Mouse (Mus musculus): ENCODE results near the gene Ppy. TPM values are rescaled to one million over a fixed set of nuclear protein-coding genes. Genes with fewer than 3 reads are reported as not detected.

Ppy gene
- polyA plus RNA-seq (2015; fragmentation: Nextera tagmentation; extraction: Ambion mirVana): 3.3 and 5.4 TPM in 2 replicates

DNA sequence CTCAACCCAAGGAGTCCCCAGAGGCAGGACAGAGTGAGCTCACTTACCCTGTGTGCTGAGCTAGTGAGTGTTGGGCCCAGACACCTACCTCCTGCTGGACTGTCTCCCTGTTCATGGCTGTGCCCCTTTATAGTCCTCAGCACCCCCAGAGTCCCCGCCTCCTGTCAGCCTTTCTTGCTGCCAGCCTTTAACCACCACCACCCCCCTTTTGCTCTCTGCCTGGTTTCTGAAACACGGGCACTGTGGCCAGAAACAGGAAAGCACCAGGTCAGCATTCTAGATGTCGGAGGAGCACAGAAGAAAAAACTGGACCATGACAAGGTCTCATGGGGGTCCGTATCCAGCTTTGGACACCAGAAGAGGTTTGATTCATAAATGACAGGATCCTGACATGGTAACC lies at the start of gene Ppy:
Ppy (minus strand) TSS at position 101 of the 400 bp plus-strand sequence.
- Histone ChIP-seq H3K4me1 (replicated peaks; ENCODE audit: control insufficient read depth, insufficient read depth) (peaks cover 8% of the 10 kb centered on the region), H3K9ac (ENCODE audit: low read length) (no peak within 1 kb of the TSS), H3K9me3 (ENCODE audit: control insufficient read depth, low read length) (no peaks in the 10 kb centered on the region), H3K27ac (replicated peaks) (no peak within 1 kb of the TSS), H3K4me2 (replicated peaks; ENCODE audit: low read depth) (no peak within 1 kb of the TSS), H3K36me3 (ENCODE audit: control insufficient read depth, insufficient read depth, low read length) (no peaks in the 10 kb centered on the region), H3K4me3 (ENCODE audit: low read depth, low read length) (no peak within 1 kb of the TSS), H3K27me3 (ENCODE audit: control insufficient read depth, insufficient read depth, low read length) (peaks cover 4% of the 10 kb centered on the region; the same call in 1 of the 2 replicates)
- no peak for ATAC-seq (ENCODE audit: low FRiP score, low TSS enrichment)
- DNase-seq (ENCODE audit: low spot score): no peak
- 78% methylated on average over 4 of the region's 4 CpGs for WGBS
- TF ChIP-seq EP300 (optimal IDR thresholded peaks at IDR 0.05): no peak
- no peak for TF ChIP-seq CTCF (IDR thresholded peaks at IDR 0.05; ENCODE audit: low read depth)

- no peak overlapping the region for H3K4me3 ChIP-seq (ENCODE audit: low read depth, low read length)
- TF ChIP-seq EP300 (optimal IDR thresholded peaks at IDR 0.05) (no peak), CTCF (IDR thresholded peaks at IDR 0.05; ENCODE audit: low read depth) (peak; percentile 25; the same call in 1 of the 2 replicates)
- peaks cover 24% of the 10 kb centered on the region for H3K27me3 ChIP-seq (ENCODE audit: control insufficient read depth, insufficient read depth, low read length)
- no peak overlapping the region for H3K9ac ChIP-seq (ENCODE audit: low read length)
- no peaks in the 10 kb centered on the region for H3K4me1 ChIP-seq (replicated peaks; ENCODE audit: control insufficient read depth, insufficient read depth)
- 15% methylated on average over 34 of the region's 34 CpGs for WGBS
- no peaks in the 10 kb centered on the region for H3K9me3 ChIP-seq (ENCODE audit: control insufficient read depth, low read length)
- no peaks in the 10 kb centered on the region for H3K36me3 ChIP-seq (ENCODE audit: control insufficient read depth, insufficient read depth, low read length)
- DNase-seq (ENCODE audit: low spot score) (no peak), ATAC-seq (ENCODE audit: low FRiP score, low TSS enrichment) (no peak)
- no peak overlapping the region for H3K27ac ChIP-seq (replicated peaks)
- H3K4me2 ChIP-seq (replicated peaks; ENCODE audit: low read depth): no peak overlapping the region
Measured at GRCm38 (mm10) chr11:102147213-102147989, 46.3 kb upstream of the Ppy start.

- H3K4me2 ChIP-seq (replicated peaks; ENCODE audit: low read depth): no peak overlapping the region
Measured at GRCm38 (mm10) chr11:102146531-102146930, 45.4 kb upstream of the Ppy start.

GRCm38 (mm10) chr11:102146005-102146404 lies 44.9 kb upstream of the Ppy start:
- H3K4me3 ChIP-seq (ENCODE audit: low read depth, low read length): no peak overlapping the region
- peaks cover 24% of the 10 kb centered on the region for H3K27me3 ChIP-seq (ENCODE audit: control insufficient read depth, insufficient read depth, low read length)
- TF ChIP-seq EP300 (optimal IDR thresholded peaks at IDR 0.05): no peak
- TF ChIP-seq CTCF (IDR thresholded peaks at IDR 0.05; ENCODE audit: low read depth): no peak
- H3K36me3 ChIP-seq (ENCODE audit: control insufficient read depth, insufficient read depth, low read length): no peaks in the 10 kb centered on the region
- DNase-seq (ENCODE audit: low spot score): no peak
- 9% methylated on average over 16 of the region's 16 CpGs for WGBS
- peak overlapping the region; percentile 14; the same call in 1 of the 2 replicates for H3K4me2 ChIP-seq (replicated peaks; ENCODE audit: low read depth)
- 0 out of 2 replicates have a peak, but pooled peaks have one; percentile 16 for ATAC-seq (ENCODE audit: low FRiP score, low TSS enrichment)
- no peak overlapping the region for H3K27ac ChIP-seq (replicated peaks)
- H3K9me3 ChIP-seq (ENCODE audit: control insufficient read depth, low read length): no peaks in the 10 kb centered on the region
- H3K9ac ChIP-seq (ENCODE audit: low read length): no peak overlapping the region
- no peaks in the 10 kb centered on the region for H3K4me1 ChIP-seq (replicated peaks; ENCODE audit: control insufficient read depth, insufficient read depth)

More at GRCm38 (mm10) chr11:102146531-102146930, 45.4 kb upstream of the Ppy start:
- Histone ChIP-seq H3K4me3 (ENCODE audit: low read depth, low read length) (no peak overlapping the region), H3K9ac (ENCODE audit: low read length) (no peak overlapping the region), H3K27ac (replicated peaks) (no peak overlapping the region), H3K9me3 (ENCODE audit: control insufficient read depth, low read length) (no peaks in the 10 kb centered on the region), H3K36me3 (ENCODE audit: control insufficient read depth, insufficient read depth, low read length) (no peaks in the 10 kb centered on the region), H3K4me1 (replicated peaks; ENCODE audit: control insufficient read depth, insufficient read depth) (no peaks in the 10 kb centered on the region), H3K27me3 (ENCODE audit: control insufficient read depth, insufficient read depth, low read length) (peaks cover 24% of the 10 kb centered on the region)
- no peak for TF ChIP-seq EP300 (optimal IDR thresholded peaks at IDR 0.05)
- no peak for TF ChIP-seq CTCF (IDR thresholded peaks at IDR 0.05; ENCODE audit: low read depth)
- ATAC-seq (ENCODE audit: low FRiP score, low TSS enrichment) (no peak), DNase-seq (ENCODE audit: low spot score) (no peak)
- WGBS: 16% methylated on average over 17 of the region's 17 CpGs

GRCm38 (mm10) chr11:102145471-102146001 lies 44.4 kb upstream of the Ppy start, which contains the start of gene Nags:
Gene Nags, plus strand, starts transcription at chr11:102145513.
- H3K4me1 ChIP-seq (replicated peaks; ENCODE audit: control insufficient read depth, insufficient read depth): no peaks in the 10 kb centered on the region
- peak within 1 kb of the TSS; percentile 33 for H3K4me3 ChIP-seq (ENCODE audit: low read depth, low read length)
- DNase-seq (ENCODE audit: low spot score) (peak; percentile 40), ATAC-seq (ENCODE audit: low FRiP score, low TSS enrichment) (no peak)
- H3K4me2 ChIP-seq (replicated peaks; ENCODE audit: low read depth): peak within 1 kb of the TSS; percentile 49
- H3K27ac ChIP-seq (replicated peaks): no peak within 1 kb of the TSS
- H3K36me3 ChIP-seq (ENCODE audit: control insufficient read depth, insufficient read depth, low read length): no peaks in the 10 kb centered on the region
- peak within 1 kb of the TSS; percentile 23; the same call in 1 of the 2 replicates for H3K9ac ChIP-seq (ENCODE audit: low read length)
- no peaks in the 10 kb centered on the region for H3K9me3 ChIP-seq (ENCODE audit: control insufficient read depth, low read length)
- H3K27me3 ChIP-seq (ENCODE audit: control insufficient read depth, insufficient read depth, low read length): peaks cover 24% of the 10 kb centered on the region
- 2% methylated on average over 50 of the region's 50 CpGs for WGBS
- TF ChIP-seq CTCF (IDR thresholded peaks at IDR 0.05; ENCODE audit: low read depth) (no peak), EP300 (optimal IDR thresholded peaks at IDR 0.05) (no peak)
